Mouse (Mus musculus) stomach, postnatal 0 days (tissue): ENCODE data around the gene Fbf1.

ENCODE experiments used
- CTCF ChIP-seq: IDR thresholded peaks from 2 replicates; pipeline ENCODE4 v1.5.1; 2016; ENCODE audit warnings: antibody characterized with exemption, low read depth, mild to moderate bottlenecking, moderate library complexity
- EP300 ChIP-seq: optimal IDR thresholded peaks from 2 replicates; pipeline ENCODE3; 2016; ENCODE audit warnings: antibody characterized with exemption

DNA sequence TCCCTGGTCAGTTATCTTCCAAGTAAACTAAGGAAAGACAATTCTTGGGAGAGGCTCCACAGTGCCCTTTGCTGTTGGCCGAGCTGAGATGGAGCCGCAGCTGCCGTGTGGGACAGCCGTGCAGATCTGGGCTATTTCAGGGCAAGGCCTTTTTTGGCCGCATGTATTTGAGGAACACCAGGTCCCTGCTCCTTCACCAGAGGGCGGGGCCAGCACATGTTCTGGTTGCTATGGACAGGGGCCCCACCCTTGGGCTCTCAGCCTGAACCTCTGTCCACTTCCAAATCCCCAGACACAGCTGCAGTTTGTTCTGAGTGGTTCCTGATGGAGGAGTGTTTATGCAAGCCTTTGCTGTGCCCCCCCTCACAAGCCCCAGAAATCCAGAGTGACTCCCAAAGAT, 67.6 kb downstream of the Fbf1 start:
- TF ChIP-seq CTCF: no peak
- no peak for TF ChIP-seq EP300
